Mouse (Mus musculus) right cerebral cortex, postnatal 4 days (tissue): ENCODE measurements around the gene Map3k7.
"Not testable (repeated sequence)": the region's sequence is repeated elsewhere in the genome, so short reads cannot be mapped to it uniquely, and the experiment has no call there.

Experiments used
- DNase-seq: peaks from one replicate; pipeline ENCODE4 v3.0.0-alpha.2; 2022

The Map3k7 gene

DNA sequence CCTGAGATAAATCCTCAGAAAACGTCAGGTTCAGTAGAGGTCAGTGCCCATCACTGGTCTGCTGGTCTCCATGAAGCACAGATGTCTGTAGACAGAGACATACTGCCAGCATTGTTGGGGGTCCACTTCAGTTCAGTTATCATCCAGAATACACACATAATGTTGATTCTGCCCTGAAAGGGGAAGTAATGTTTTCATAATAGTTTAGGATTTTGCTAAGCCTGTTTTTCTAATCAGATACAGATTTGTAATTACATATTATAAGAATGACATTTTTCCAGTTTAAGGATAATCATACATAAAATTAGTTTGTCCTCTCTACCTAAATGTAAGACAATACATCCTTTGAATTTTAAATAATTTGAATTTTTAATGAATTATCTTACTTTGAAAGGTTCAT is 30.0 kb downstream of the Map3k7 start:
- no peak for DNase-seq

DNA sequence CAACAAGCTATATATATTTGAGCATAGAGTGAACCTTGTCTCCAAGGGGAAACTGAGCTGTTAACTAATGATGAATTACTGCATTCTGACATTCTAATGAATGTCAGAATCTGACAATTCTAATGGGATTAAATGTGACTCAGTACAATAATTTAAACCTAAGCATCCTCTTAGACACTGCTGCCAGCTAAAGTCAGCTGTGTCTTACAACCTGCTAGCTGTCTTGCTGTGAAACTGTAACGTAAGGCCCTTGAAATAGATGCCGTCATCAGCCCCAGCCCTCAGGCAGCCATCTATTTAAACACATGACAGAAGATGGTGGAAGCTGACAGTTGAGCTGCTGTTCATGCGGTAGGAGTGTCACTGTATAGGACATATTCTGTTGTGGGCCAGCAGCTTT is 37.6 kb downstream of the Map3k7 start:
- no peak for DNase-seq

DNA sequence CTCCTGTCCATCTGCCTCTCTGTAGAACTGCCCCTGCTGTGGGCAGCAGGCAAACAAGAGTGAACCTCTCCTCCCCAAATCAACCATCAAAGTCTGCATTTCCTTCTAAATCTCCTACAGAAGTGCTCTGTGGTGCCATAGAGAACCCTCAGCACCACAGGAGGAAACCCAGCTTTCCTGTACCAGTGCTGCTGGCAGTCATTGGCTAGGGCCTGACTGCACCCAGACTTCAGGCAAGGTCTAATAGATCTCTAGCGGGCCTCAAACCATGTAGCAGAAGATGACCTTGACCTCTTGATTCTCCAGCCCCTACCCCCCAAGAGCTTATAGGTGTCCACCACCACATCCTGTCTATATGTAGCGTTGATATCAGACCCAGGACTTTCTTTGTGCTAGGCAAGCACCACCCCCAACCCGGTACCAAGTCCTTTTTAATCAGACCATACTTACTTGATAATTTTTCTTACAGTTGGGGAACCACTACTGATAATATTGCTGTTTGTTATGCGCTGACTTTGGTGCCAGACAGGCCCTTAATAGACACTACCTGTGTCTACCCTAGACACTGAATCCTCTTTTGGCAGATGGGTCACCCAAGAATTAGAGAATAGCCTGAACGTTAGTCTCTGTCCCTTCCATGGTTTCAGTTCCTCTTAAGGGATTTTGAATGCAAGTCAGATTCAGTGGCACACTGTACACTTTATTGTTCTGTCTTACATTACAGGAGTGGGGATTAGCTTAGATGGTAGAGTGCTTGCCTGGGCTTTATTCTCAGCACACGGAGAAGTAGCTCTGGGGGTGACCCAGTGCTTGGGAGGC is 41.1 kb downstream of the Map3k7 start:
- no peak for DNase-seq

DNA sequence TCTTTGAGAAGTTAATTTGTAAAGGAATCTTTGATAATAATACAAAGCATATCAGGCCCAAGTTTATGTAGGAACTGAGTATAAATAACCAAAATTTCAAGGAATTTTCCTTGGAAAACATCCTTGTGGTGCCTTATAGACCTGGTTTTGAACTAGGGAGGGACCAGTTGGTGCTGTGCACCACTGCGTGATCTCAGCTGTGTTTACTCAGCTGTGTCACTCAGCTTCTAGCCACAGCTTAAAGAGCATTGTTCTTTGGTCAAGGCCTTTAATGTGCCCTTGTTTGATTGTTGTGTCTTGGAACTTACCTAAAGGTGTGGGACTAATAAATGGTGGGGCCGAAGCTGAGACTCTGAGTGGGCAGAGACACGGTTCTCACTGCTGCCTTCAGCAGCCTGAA is 43.3 kb downstream of the Map3k7 start:
- DNase-seq: no peak

DNA sequence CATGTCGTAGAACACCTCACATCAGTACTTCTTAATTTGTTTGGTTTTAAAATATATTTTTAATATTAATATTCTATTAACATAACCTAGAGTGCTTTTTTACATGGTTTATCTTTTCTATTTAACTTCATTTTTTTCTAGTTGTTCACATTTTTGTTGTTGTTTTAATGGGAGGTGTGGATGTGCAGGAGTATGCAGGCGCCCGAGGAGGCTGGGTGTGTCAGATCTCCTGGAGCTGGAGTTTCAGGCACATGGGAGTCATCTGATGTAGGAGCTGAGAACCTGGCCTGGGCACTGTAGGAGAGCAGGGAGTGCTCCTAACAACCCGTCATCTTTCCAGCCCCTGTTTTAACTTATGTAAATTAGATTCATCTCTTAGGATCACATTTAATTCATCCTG is 44.2 kb downstream of the Map3k7 start:
- no peak for DNase-seq

DNA sequence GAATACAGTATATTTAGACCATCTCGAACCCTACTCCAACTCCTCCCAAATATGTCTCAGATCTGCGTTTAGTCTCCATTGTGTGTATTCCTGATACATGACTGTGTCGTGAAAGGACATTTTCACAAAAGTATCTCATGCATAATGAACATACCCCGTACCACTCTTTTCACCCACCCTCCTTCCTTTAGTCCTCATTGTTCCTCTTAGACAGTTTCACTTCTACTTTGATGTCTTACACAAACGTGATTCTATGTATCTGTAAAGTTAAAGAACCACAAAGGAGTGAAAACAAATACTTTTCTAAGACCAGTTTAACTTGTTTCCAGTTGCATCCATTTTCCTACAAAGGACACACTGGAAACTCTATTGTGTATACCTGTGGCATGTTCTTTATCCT is 46.9 kb downstream of the Map3k7 start:
- DNase-seq: no peak

DNA sequence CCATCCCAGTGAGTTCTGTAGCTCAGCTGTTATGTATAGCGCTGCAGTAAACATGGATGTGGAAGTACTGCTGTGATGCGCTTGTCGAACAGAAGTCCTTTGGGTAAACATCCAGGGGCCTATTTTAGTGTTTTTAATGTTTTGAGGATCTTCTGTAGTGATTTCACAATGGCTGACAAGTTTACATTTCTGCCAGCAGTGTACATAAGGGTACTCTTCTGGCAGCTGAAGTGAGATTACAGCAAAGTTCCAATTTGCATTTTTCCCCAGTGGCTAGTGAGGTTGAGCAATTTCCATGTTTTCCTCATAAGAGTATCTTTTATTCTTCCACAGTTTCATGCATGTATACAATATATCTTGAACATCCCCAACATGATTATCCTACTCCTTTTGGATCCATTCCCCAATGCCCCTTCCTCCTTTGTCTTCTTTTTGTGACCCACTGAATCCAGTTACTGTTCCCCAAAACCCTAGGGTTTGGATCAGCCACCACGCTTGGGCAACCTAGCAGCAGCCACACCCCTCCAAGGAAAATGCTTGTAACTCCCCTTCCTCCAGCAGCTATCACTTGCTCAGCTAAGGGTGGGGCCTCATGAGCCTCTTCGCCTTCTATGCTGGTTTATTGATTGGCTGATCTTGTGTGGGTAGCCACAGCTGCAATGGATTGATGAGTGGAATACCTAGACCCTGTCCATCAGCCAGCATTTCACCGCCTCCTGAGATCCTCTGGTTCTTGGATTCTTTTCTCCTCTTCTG is 47.5 kb downstream of the Map3k7 start:
- DNase-seq: no peak

DNA sequence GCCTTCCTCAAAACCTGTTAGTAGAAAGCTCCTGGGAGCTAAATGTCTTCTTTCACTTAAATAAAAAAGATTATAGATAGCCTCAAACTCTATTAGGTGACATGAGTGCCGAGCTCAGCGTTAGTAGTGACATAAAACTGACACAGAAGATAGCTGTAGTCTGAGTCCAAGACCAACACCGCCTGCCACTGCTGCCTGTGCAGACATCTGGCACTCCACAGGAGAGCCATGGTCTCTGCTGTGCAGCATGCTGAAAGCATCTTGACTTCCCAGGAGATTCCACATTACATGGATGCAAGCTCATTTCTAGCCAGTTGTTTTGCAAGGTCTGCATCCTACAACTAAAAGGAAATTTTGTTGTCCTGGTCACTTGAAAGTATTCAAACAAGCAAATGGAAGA is 57.2 kb downstream of the Map3k7 start:
- no peak for DNase-seq

DNA sequence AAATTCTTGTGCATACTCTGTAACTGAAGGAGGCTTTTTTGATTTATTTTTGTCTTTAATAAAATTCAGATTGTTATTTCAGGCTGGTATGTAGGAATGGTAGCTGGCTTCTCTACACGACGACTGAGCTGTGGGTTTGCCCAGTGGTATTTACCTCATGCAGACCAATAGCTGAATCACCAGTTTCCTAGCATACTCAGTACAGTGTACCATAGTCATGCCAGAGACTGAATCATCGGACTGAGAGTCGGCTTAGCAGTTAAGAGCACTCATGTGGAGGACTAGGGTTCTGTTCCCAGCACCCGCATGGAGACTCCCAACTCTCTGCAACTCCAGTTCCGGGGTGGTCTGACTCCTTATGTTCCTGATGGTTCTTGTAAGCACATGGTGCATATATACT is 58.4 kb downstream of the Map3k7 start:
- no peak for DNase-seq

DNA sequence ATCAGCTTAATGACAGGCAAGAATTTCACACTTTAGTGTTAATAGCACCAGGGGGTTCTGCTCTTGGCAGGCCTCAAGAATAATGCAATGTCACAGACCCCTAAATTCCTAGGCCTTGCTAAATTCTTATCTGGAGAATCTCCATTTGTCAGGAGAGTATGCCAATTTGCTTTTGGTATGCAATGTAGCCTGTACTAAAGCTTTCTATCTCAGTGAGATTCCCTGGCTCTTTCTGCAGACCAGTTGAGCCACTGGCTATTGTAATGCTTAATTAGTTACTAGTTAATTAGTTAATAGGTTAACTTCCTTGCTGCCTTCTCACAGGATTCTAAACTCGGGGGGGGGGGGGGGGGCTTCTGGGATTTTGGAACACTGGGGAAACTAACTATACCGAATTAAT is 60.3 kb downstream of the Map3k7 start:
- not testable (repeated sequence) for DNase-seq

DNA sequence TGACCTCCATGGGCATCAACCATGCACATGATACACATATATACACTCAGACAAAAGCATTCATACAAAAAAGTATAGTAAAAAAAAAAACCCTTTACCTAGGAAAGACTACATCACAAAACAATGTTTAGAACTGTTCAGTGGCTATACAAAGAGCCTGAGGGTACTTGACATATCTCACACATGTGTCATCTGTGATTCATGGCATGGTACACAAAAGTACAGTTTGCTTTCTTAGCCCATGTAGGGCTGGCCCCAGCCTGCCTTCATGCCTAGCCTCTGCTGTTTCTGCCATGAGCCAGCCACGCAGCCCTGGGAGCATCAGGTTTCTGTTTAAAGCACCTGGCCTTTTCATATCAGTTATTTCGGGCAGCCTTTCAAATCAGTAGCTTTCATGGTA is 61.2 kb downstream of the Map3k7 start:
- no peak for DNase-seq

DNA sequence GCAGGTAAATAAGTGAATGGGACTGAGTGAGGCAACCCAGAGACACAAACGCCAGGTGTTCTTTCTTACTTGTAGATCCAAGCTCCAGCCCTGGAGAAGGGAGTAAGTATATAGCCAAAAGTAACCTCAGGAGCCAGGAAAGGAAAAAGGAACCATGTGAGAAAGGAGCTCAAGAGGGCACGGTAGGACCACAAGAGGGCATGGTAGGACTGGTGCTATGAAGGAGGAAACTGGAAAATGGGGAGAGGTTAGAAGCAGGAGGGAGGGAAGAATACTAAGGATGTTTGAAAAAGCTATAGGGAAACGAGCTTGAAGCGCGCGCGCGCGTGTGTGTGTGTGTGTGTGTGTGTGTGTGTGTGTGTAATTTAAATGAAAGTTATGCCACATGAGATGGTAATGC is 63.2 kb downstream of the Map3k7 start:
- DNase-seq: no peak

DNA sequence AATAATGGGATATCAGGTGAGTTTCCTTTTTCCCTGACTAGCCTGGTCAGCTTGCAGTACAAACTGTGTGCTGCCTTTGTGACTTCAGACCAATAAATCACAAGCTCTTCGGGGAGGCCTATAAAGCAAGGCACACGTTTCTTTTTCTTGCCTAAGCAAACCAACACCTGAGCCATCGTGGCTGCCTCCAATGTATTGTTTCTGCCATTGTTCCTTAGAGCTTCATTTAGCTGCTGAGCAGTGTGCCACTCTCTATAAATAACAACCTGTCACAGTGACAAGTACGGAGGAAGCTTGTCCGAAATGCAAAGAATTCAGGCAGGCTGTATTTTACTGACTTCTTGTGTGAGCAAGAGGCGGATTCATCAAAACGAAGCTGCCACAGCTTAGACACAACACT is 73.4 kb downstream of the Map3k7 start:
- DNase-seq: no peak

DNA sequence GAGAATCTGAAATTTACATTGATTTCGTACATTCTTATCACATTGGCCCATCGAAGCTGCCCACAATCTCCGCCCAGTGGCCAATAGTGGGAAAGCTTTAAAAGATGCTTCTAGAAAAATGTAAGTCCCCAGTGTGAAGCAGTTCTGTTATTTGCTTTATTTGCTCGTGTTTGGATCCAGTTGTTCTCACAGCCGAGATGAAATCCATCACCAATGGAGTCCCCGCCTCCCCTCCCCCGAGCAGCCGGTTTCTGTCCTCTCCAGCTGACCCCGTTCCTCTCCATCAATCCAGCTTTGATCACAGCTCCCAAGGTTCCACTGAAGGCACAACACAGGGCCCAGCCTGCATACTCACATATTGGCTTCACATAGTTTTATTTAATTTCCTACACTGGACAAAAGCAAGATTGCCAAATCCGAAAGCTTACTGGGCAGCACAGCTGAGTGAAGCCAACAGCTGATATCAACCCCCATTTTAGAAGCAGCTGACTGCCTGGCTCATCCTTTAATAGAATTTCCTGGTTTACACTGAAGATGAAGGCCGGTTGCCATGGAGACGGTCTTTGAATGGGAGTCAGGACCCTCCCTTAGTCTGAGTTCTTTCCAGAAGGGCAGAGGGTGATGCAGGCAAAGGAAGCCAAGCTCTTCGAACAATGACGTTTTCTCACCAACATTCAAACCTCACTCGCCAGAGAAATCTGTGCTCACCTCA is 78.0 kb downstream of the Map3k7 start:
- peak; percentile 64 for DNase-seq

DNA sequence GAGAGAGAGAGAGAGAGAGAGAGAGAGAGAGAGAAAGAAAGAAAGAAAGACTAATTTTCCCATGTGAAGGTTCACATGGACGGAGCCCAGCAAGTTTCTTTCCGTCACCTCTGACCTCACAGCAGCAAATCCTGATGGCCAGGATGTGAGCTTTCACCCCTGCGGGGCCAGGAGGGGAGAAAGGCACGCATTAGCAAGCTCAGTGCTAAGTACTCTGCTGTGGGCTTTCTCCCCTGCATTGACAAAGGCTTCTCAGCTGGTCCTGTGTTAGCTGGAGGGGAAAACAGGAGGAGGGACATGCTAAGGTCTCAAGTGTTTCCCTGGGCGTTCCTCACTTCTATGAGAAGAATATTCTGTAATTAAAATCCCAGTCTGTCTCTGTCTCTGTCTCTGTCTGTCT is 81.3 kb downstream of the Map3k7 start:
- DNase-seq: no peak

DNA sequence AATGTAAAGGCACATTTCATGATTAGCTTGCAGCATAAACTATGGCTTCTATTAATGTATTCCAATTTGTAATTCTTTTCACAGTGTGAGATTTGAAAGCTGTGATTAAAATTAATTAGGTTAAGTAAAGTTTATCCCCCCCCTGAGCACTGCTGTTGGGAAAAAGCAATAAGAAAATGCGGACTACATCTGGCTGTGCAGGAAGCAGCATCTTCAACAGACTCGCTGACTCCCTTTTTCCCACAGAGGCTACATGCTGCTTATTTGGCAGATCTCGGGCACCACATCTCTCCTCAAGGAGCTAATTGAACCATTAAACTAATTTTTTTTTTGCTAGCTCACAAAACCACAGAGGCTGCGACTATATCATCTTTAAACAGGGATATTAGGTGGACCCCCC is 85.9 kb downstream of the Map3k7 start:
- DNase-seq: no peak

DNA sequence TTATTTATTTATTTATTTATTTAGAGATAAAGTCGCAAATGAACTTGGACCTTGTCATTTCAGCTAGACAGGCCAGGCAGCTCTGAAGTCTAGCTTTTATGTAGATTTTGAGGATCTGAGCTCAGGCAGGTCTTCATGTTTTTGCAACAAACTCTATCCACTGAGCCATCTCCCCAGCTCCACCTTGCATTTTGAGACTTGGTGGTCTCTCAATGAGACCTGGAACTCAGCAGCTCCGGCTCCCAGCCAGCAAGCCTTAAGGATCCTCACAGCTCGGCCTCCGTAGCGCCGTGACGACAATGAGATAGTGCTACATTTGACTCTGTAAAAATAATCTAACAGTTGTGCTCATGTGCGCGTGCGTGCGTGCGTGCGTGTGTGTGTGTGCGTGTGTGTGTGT is 89.3 kb downstream of the Map3k7 start:
- DNase-seq: no peak

DNA sequence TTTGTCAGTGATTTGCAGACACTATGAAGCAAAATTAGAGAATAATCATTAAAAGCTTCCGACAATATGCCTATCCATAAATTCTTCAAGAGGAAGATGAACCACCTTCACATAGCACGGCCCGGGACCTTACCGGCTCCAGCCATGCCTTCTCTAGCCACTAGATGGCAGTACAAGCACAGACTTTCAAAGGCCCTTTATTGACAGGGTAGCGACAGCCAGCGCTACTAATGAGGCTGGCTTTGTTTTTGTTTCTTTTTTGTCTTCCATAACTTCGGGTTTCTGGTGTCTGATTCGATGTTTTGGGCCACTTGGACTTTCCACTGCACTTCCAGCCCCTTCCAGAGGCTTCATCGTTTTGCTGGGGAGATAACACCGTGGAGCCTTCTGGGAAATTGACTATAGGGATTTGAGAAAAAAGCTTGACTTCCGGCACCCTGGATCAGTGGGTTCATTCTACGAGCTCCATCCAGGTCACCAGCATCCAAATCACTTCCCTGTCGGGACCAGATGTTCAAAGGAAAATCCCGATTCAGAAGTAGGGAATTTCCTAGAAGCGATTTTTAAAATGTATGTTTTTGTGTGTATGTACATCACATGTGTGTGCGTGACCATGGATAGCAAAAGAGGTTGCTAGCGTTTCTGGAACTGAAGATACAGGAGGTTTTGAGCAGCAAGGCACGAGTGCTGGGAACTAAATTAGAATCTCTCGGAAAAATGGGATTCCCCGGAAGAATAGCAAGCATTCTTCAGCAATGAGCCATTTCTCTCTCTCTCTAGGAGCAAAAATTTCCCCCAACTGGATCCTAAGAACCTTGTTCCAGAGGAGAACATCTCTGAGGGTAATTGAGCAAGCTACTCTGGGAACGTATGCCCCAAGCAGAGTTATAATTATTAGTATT is 91.5 kb downstream of the Map3k7 start:
- DNase-seq: peak; percentile 85

DNA sequence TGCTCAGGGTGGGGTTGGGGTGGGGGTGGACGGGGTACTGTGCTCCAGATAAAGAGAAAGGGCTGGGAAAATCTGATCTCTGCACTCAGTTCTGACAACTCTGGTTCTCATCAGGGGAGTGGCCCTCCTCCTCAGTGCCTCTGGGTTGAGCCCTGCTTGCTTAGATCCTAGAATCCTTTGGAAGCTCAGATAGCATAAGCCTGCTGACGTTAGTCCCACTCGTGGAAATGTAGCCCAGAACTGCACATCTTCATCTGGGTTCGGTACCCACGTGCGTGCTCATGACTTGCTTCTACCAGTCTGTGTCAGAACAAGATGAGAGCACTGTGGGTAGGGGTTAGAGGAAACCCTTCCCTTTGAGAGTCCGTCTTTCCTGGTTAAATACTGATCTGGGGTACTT is 92.5 kb downstream of the Map3k7 start:
- no peak for DNase-seq

DNA sequence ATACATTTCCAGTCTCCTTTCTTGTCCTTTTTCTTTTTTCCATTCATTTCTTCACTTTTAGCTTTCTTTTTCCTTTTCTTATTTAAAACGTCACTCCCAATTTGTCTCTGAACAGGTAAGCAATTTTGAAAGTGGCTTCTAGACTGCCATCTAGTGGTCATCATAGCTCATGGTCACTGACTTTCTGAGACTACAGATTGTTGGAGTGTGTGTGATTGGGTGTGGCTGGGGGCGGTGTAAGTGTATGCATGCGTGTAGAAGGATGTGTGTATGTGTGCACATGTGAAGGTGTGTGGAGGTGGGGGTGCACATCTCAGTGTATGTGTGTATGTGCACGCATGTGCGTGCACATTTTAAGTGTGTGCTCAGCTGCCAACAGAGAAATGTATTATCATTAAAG is 93.2 kb downstream of the Map3k7 start:
- no peak for DNase-seq

DNA sequence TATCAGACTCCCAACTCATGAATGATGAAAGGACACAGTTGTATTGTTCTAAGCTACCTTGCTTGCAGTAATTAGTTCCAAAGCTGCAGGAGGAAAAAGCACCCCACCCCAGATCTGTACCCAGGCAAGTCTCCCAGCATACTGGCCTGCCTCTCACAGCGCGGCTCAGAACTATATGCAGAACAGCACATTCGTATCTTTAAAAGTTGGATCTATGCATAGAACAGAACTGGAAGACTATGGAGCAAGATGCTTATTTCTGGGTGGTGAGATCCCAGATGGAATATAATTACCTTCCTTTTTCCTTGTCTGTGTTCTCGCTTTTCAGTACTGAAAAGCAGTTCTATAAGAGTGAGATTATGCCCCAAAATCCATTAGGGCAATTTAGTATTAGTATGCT is 96.8 kb downstream of the Map3k7 start:
- no peak for DNase-seq

DNA sequence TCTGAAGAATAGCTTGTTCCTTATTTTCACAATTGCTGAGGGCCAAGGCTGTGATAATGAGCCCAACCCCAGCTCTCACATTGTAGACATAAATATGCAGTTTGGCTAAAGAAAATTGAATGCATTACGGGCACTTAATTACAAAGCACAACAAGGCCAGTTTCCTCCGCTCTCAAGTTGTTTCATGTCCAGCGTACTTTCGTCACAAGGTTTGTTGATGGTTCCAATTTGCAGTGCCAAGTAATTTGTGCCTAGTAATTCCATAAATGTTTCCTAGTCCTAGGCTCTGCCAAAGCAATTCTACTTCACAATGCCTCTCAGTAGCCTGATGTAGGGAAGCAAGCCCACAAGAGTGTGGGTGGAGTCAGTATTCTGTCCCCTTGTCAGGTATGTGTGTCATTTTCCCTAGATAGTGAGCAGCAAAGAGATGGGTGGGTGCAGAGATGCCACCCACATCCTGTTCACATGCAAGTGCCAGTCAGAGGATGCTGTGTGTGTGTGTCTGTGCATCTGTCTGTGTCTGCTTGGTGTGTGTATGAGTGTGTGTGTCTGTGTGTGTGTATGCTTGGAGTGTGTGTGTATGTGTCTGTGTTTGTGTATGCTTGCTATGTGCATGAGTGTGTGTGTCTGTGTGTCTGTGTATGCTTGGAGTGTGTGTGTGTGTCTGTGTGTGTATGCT is 98.6 kb downstream of the Map3k7 start:
- no peak for DNase-seq
